Comparison of ENCODE assay signal across 16 mouse cellular contexts in genomic region chr13:28724300-28724699, GRCm38 (mm10).
DNase-seq lines count a peak whose midpoint lies in the region; ATAC-seq lines count a peak whose summit lies in the region.
"Had no signal": no experiment of that assay in that cellular context is flagged by ENCODE, and none has a peak within 500 bp of the region (broad histone marks: within the 10 kb centered on the region; RNA-seq: fewer than 3 reads in every experiment).

No protein-coding gene starts in this region.

- no peaks in the 10 kb centered on the region for H3K36me3 ChIP-seq in kidney, embryonic 16.5 days (ENCODE audit: insufficient read depth, low read length)
- H3K36me3 ChIP-seq in hindbrain, embryonic 12.5 days, result no peaks in the 10 kb centered on the region
- H3K36me3 ChIP-seq: G1E; hindbrain, embryonic 15.5 days; liver, embryonic 13.5 days had no signal

- 74% methylated on average over 3 of the region's 3 CpGs for WGBS in kidney, embryonic 16.5 days
- WGBS in hindbrain, embryonic 12.5 days, result 79% methylated on average over 3 of the region's 3 CpGs

- H3K27ac ChIP-seq in kidney, embryonic 16.5 days (ENCODE audit: low read length), result no peak overlapping the region; the same call in 1 of the 2 replicates
- no peak overlapping the region for H3K27ac ChIP-seq in hindbrain, embryonic 12.5 days
- H3K27ac ChIP-seq: hindbrain, embryonic 15.5 days; left cerebral cortex, adult 2 months; liver, embryonic 13.5 days had no signal

- H3K27me3 ChIP-seq in kidney, embryonic 16.5 days (ENCODE audit: insufficient read depth, low read length), result no peaks in the 10 kb centered on the region
- H3K27me3 ChIP-seq in hindbrain, embryonic 12.5 days, result no peaks in the 10 kb centered on the region
- H3K27me3 ChIP-seq: hindbrain, embryonic 15.5 days; liver, embryonic 13.5 days had no signal

- H3K9me3 ChIP-seq in kidney, embryonic 16.5 days (ENCODE audit: low read length), result no peaks in the 10 kb centered on the region
- no peaks in the 10 kb centered on the region for H3K9me3 ChIP-seq in hindbrain, embryonic 12.5 days (replicated peaks)
- H3K9me3 ChIP-seq: G1E; hindbrain, embryonic 15.5 days; liver, embryonic 13.5 days had no signal

- no peak overlapping the region for H3K9ac ChIP-seq in kidney, embryonic 16.5 days (replicated peaks; ENCODE audit: low read length)
- H3K9ac ChIP-seq in hindbrain, embryonic 12.5 days, result no peak overlapping the region
- H3K9ac ChIP-seq: hindbrain, embryonic 15.5 days; liver, embryonic 13.5 days had no signal

- peak; percentile 14 for DNase-seq in kidney, adult 18-20 months
- DNase-seq in adrenal gland, postnatal 14 days, result peak; percentile 12
- DNase-seq in kidney, adult 9 months, result peak; percentile 61
- DNase-seq in lung, postnatal 4 days, result peak; percentile 40 to 50
- DNase-seq in neural tube, embryonic 10.5 days (ENCODE audit: extremely low spot score, low spot score), result no peak
- DNase-seq: cerebellum, postnatal 10 days; liver, embryonic 13.5 days; midbrain, embryonic 14.5 days; spleen, adult 18-20 months; thymus, postnatal 4 days had no signal

- no peak for ATAC-seq in kidney, embryonic 16.5 days (ENCODE audit: low FRiP score, low TSS enrichment)
- ATAC-seq in hindbrain, embryonic 12.5 days (ENCODE audit: low FRiP score), result no peak
- ATAC-seq in erythroid progenitor cell, adult 5-6 weeks (replicated peaks; ENCODE audit: low FRiP score, poor library complexity, severe bottlenecking), result no peak

- no peak overlapping the region for H3K4me3 ChIP-seq in kidney, embryonic 16.5 days (ENCODE audit: low read length)
- no peak overlapping the region for H3K4me3 ChIP-seq in hindbrain, embryonic 12.5 days
- H3K4me3 ChIP-seq: hindbrain, embryonic 15.5 days; left cerebral cortex, adult 2 months; liver, embryonic 13.5 days had no signal

- no peak overlapping the region for H3K4me2 ChIP-seq in kidney, embryonic 16.5 days (replicated peaks; ENCODE audit: low read depth, low read length)
- H3K4me2 ChIP-seq in hindbrain, embryonic 12.5 days (replicated peaks), result no peak overlapping the region
- H3K4me2 ChIP-seq: hindbrain, embryonic 15.5 days; liver, embryonic 13.5 days had no signal

- H3K4me1 ChIP-seq in kidney, embryonic 16.5 days (ENCODE audit: insufficient read depth, low read length), result peaks cover 11% of the 10 kb centered on the region
- H3K4me1 ChIP-seq in hindbrain, embryonic 12.5 days, result peaks cover 34% of the 10 kb centered on the region
- H3K4me1 ChIP-seq: liver, embryonic 13.5 days had no signal
